Mouse (Mus musculus): ENCODE data around the gene Stxbp4.

- no peak for TF ChIP-seq GATA1 (IDR thresholded peaks at IDR 0.05; ENCODE audit: borderline replicate concordance, low read length)
- no peak for TF ChIP-seq FLI1 (IDR thresholded peaks at IDR 0.05; ENCODE audit: low read length)
These were observed 138.0 kb downstream of the Stxbp4 start for GRCm38 (mm10) chr11:90499918-90500317.
